Mouse (Mus musculus): ENCODE data around the gene Olfr177.

The Olfr177 gene

DNA sequence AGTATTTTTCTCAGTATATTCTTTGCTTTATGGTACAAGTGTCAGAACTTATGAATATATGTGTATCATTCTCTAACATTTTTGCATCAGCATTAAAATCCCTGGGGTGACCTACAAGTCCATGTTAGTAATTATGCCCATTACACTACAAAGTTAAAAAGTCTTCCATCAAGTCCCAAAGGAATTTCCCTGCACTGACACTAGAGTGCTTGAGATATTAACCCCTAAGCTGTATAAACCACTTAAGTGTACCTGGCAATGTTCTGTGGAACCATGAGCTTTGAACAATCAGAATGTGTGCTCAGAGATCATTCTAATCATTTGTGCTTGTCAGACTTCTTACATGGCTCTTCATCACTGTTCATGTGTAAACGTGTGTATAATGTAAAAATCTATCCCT is at the start of gene Olfr177:
Gene Olfr177, minus strand, starts transcription at position 101 of the 400 bp plus-strand sequence.
- DNase-seq (ENCODE audit: low spot score in 2 of 2), result no peak

DNA sequence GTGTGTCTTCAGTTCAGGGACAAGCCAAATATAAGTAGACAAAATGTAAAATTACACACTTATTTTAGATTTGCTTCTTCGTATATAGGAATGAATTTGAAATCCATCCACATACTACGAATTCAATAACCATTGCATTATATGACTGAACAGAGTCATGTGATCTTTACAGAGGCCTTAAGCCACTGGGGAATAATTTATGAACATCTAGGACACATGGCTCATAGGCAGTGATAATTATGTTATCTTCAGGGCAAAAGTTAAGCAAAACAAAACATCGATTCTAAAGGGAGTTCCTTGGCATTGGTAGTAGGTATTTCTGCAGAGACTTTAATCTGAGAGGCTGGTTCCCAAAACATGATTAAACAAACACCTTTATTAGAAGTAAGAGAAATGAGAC is 17.4 kb upstream of the Olfr177 start, which contains the start of gene Olfr178:
Gene Olfr178, minus strand, starts transcription at position 101 of the 400 bp plus-strand sequence.
- no peak for DNase-seq (ENCODE audit: low spot score in 2 of 2)

DNA sequence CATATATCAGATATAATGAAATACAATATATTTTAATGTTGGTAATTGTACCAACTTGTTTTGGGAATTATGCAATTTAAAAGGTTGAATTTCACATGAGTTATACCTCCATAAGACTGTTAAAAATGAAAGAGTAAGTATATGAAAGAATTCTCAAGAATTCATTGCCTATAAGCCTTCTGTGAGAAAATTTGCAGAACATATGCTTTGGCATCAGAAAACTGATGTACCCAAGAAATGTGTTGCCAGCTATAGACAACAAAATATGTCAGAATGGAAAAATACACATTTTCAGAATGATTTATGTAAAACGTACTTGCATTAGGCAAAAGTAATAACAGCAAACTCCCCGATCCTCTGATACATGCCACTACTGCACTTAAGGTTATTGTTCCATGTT is 9.8 kb upstream of the Olfr177 start:
- DNase-seq (ENCODE audit: low spot score in 2 of 2), result no peak

GRCm38 (mm10) chr16:58861479-58861878 is 13.1 kb downstream of the Olfr177 start:
- no peak for DNase-seq (ENCODE audit: low spot score in 2 of 2)

- no peak for DNase-seq (ENCODE audit: low spot score in 2 of 2)
These were observed 14.4 kb downstream of the Olfr177 start for GRCm38 (mm10) chr16:58860032-58860737.

DNA sequence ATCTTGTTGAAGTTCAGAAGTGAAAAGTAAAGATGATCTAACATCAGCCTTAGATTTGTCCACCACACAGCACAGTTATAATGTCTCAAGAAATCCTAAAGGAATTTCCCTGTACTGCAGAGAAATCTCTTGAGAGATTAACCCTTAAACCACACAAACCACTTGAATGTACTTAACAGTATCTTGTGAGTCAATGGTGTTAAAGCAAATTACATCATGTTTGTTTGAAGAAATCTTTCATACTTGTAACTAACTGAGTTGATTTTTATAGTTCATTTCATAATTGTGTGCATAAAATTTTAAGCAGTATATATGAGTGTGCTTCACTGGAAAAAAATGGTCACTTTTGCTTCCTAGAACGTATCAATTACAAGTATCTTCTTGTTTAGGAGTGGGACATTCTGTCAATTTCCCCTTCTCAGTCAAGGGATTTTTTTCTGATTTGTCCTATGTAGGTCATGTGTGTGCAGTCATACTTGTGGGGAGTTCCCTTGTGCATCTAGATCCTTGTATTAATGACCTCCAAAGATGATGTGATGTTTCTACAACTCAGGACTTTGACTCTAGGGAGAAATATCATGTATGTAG is 47.7 kb downstream of the Olfr177 start, which contains the start of gene Olfr175-ps1:
Gene Olfr175-ps1, minus strand, starts transcription at position 51 of the 588 bp plus-strand sequence.
- DNase-seq (ENCODE audit: low spot score in 2 of 2), result no peak

All from urinary bladder, postnatal 36 days (tissue).